Mouse (Mus musculus): ENCODE data around the gene Gm5294.

DNA sequence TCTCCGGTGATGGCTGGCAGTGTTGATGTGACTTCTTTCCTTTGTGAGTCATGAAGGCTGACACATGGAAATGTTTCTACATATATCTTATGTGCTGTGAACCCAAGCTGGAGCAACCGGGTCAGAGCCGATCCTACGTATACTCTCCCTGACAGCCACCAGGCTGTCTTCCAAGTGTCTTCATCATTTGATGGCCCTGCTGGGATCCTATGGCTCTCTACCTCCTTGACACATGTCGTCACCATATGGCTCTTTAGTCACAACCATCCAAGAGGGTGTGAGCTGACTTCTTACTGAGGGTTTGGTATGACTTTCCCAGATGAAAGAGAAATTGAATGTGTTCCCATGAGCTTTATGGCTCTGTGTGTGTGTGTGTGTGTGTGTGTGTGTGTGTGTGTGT is 15.6 kb upstream of the Gm5294 start:
- TF ChIP-seq POLR2A (IDR thresholded peaks at IDR 0.05; ENCODE audit: borderline replicate concordance, extremely low read depth, low read depth, low read length) = no peak
- no peak for TF ChIP-seq CTCF (IDR thresholded peaks at IDR 0.05; ENCODE audit: insufficient read depth, low read length)

Measured in lung, adult 2 months (tissue).